Mouse (Mus musculus) left cerebral cortex, postnatal 4 days (tissue): ENCODE results near the gene Muc20. TPM values are rescaled to one million over a fixed set of nuclear protein-coding genes. Genes with fewer than 3 reads are reported as not detected.
A peak's percentile ranks its signal among the peaks of the same experiment; 100 is the strongest.

ENCODE experiments used
- DNase-seq: peaks from one replicate; pipeline ENCODE4 v3.0.0-alpha.2; 2022
- intact Hi-C: fragments of 180-260 bp; cut with DNase I; formaldehyde crosslinking; loops from one replicate; pipeline ENCODE4 v1.15.1; 2025
- total RNA-seq, 2 experiments: library from RNA; stranded (reverse); gene quantifications; 2 replicates each; pipeline ENCODE4 v1.2.3; 2021

Muc20 gene
- total RNA-seq, 2 experiments from 2014 or later, result not detected

GRCm38 (mm10) chr16:32803252-32803853 lies 6.1 kb upstream of the Muc20 start:
- intact Hi-C loops, result no loop called here
- DNase-seq, result peak; percentile 88

DNA sequence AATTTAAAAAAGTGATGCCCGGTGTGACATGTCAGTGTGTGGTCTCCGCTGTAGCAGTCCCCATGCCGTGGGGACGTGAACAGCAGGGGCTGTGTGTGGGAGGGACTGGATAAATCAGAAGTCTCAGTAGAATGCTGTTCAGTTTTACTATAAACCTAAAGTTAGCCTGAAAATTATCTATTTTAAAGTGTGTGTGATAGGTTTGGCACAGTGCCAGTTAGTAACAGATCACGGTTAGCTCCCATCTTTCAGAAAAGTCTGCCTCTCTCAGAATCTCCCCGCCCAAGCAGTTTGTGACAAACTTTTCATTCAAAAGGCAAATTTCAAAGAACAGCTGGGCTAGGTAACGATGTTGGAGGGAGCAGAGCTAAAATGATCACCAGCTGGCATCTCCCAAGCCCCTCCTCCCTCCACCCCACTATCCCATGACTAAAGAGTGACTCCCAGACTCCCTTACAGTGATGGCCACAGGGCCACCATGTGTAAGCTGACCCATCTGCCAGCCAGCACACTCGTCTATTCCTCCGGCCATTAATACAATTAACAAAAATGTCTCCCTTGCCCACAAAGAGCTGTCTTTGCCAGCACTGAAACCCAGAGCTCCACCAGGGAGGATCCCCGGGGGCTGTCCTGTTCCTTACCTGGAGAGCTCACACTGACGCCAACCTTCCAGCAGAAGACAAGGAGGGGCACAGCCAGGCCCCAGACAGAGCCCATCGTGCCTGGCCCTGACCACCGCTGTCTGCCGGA lies 384 bp downstream of the Muc20 start:
- intact Hi-C loops, result no loop called here

DNA sequence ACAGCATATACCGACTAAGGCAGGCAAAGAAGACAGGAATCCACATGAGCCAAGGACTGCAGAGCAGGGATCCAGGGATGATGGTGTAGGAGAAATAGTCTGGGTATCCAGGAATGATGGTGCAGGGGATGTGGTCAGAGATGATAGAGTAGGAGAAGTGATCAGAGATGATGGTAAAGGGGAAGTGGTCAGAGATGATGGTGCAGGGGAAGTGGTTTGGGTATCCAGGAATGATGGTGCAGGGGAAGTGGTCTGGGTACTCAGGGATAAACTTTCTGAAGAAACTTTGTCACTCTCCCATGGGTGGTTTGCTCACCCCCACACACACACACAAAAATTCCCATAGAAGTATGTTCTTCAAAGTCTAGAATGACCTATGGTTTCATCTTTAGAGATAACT lies 2.1 kb downstream of the Muc20 start:
- DNase-seq, result no peak
- intact Hi-C loops, result no loop called here

More for the DNA sequence above, 384 bp downstream of the Muc20 start:
- peak; percentile 19 for DNase-seq

DNA sequence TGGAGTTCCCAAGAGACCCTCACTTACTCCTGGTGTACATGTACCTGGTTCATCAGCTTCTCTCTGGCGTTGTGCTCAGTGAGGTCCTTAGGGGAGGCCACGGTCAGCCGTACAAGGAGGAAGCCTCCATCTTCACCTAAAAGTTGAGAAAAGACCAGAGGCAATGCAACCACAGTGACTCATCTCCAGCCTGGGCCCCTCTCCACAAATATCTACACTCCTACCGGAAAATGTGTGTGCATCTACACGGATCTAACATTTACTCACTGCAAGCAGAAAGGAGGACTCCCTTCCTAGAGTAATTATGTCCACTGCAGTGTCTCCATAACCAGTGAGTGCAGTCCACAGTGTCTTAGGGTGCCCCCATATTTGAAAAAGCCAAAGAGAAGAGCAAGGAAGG lies 7.2 kb downstream of the Muc20 start:
- DNase-seq, result no peak
- intact Hi-C loops, result no loop called here

DNA sequence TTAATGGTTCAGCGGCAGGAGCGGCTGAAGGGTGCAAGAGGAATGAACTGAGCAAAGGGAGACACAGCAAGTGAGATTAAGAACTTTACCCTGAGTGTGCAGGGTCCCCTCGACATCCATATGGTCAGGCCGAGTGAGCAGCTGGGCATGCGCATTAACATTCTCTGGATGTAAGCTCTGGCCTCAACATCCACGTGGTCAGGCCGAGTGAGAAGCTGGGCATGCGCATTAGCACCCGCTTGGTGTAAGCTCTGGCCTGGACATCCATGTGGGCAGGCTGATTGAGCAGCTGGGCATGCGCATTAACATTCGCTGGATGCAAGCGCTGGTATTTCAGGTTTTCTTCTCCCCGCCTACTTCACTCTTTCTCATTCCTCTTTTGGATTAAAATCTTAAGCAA lies 12.4 kb downstream of the Muc20 start:
- DNase-seq, result peak; percentile 56
- intact Hi-C loops, result no loop called here

GRCm38 (mm10) chr16:32783324-32784062 lies 13.7 kb downstream of the Muc20 start:
- no peak for DNase-seq
- intact Hi-C loops, result no loop called here

GRCm38 (mm10) chr16:32778956-32779355 lies 18.3 kb downstream of the Muc20 start:
- intact Hi-C loops, result no loop called here
- DNase-seq, result no peak

DNA sequence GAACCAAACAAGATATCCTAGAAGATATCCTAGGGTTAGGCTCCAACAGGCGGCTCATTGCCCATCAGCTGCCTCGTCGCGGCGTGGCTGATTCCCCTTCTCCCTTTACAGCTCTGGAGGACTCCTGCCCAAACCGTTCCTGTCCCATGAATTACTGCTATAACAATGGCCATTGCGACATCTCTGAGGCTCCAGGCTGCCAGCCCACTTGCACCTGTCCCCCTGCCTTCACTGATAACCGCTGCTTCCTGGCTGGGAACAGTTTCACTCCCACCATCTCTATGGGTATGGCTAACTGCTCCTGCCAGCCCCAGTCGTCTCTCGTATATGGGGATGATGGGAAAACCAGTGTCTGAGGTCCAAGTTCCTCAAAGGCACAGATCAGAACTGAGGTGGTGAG lies 20.6 kb downstream of the Muc20 start:
- intact Hi-C loops, result no loop called here
- DNase-seq, result no peak

DNA sequence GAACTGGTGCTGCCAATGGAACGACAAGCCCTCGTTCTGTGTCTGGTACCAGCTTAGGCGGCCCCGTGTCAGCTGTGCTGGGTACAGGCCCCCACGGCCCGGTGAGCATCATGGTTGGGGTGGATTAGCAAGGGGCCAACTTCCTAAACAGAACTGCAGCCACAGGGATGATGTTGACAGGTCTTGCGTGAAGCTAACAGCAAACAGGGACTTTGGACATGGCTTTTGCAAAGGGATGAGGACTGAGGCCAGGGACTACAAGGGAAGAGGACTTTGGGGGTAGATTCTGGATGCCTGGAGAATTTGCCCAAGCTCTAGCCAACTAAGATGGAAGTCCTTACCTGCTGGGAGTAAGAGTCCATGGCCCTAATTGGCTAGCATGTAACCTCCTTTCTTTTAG lies 30.3 kb downstream of the Muc20 start:
- DNase-seq, result no peak
- intact Hi-C loops, result no loop called here

DNA sequence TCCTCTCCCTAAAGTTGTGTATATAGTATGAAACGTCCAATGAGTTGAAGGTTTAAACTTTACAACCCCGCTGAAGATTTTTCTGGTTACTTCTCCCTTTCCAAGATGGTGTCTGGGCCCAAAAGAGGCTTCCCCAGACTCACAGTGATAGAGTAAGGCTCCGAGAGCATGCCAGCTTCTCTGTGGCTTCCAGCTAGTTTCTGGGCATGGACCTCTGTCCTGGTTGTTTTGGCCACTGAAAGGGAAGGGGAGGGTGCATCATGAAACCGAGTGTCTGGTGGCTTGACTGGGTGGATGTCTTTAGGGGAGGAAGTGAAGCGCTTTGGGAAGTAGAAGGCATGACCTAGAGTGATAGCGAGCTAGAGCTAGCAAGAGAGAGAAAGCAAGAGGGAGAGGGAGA lies 32.3 kb downstream of the Muc20 start:
- DNase-seq, result no peak
- intact Hi-C loops, result no loop called here

- intact Hi-C loops, result no loop called here
- no peak for DNase-seq
Measured at GRCm38 (mm10) chr16:32764550-32764949, 32.7 kb downstream of the Muc20 start.

- intact Hi-C loops, result no loop called here
- DNase-seq, result no peak
Measured at GRCm38 (mm10) chr16:32750242-32751127, 46.8 kb downstream of the Muc20 start.

GRCm38 (mm10) chr16:32745852-32746251 lies 51.4 kb downstream of the Muc20 start:
- intact Hi-C loops, result no loop called here
- no peak for DNase-seq

DNA sequence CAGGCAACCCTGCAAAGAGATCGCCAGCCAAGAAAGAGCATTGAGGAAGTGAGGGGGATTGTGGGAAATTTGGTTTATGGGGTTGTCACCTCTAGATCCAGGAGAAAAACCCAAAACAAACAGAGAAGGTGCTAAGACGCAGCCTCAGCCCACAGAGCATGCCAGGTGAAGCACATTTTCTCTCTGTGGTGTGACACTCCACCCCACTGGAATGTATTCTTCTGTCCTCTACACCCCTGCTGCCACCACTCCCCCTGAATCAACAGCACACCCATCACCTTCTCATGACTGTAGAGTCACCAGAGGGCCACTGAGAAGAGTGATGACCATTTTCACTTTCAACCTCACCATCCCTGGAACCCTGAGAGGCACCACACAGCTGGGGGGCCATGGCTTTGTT lies 54.5 kb downstream of the Muc20 start:
- no peak for DNase-seq
- intact Hi-C loops, result no loop called here

GRCm38 (mm10) chr16:32741366-32741765 lies 55.9 kb downstream of the Muc20 start:
- intact Hi-C loops, result no loop called here
- DNase-seq, result no peak

DNA sequence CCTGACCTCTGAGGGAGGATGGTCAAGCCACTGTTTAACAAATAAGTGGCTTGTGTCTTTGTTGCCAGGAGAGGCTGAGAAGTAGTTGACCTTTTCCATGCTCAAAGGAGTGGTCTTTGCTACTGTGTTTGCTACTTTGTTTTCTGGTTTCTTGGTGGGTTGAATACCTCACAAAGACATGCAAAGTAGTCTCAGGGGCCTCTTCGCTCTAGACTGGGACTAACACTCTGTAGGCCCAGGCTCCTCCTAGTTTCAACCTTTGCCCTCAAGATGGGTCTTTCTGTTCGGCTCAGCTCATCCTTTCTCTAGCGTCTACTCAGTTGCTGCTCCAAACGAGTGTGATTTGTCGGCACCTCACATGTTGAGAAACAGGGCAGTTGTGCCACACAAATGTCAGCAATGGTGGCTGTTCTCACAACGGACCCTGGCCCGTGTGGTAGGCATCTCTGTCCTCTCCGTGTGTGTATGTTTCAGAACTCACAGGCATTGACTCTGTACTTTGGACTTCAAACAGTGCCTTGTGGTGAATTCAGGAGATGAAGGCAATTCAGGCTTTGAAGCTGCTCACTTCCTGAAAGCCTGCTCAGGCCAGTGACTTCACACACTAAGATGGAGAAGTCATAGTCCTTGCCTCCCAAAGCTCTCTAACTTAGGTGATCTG lies 57.1 kb downstream of the Muc20 start:
- intact Hi-C loops, result no loop called here
- DNase-seq, result no peak

DNA sequence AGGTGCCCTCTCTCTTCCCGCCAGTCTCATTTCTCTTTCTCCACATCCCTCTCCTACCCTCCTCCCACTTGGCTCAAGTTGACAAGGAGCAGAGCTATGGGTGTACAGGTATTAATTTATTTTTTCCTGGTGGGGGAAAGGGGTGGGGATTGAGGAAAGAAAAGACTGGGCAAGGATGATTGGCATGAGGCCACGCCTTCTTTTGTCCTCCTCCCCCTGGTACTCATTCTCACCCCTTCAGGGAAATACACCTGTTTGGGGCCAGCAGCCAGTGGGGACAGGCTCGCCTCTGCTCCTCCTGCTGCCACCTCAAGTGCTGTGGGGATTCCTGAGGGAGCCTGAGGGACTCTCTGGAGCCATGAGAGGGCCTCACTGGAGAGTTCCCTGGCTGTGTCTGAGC lies 61.2 kb downstream of the Muc20 start:
- intact Hi-C loops, result no loop called here
- DNase-seq, result no peak

DNA sequence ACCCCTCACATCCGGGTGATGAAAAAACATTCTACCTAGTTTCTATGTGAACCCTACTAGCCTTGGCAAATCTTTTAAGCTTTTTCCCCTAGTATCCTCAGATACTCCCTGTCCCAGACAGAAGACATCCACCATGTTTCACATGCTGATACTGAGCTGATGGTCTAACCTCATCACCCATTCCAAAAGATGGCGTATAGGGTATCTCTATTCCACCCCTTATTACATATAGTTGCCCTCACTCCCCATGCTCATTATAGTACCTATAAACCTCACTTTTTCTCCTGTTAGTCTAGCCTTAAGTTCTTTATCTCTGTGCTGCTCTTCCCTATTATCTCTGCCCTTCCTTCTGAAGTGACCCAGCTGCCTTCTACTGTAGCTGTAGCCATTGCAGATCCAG lies 61.6 kb downstream of the Muc20 start, which contains the start of gene Muc4:
Gene Muc4, plus strand, starts transcription at position 301 of the 400 bp plus-strand sequence.
- no peak for DNase-seq
- intact Hi-C loops, result no loop called here

- intact Hi-C loops, result no loop called here
- no peak for DNase-seq
Measured at GRCm38 (mm10) chr16:32733213-32733612, 64.0 kb downstream of the Muc20 start.

- DNase-seq, result no peak
- intact Hi-C loops, result no loop called here
Measured at GRCm38 (mm10) chr16:32728730-32729129, 68.5 kb downstream of the Muc20 start.
